Mouse (Mus musculus) frontal cortex, postnatal 25 days (tissue): ENCODE data around the gene Mrpl51.

Source experiments
- DNase-seq, 2 experiments: peaks; one replicate each; pipeline ENCODE4 v3.0.0; 2022; ENCODE audit warnings: low spot score in 2 of 2

Gene Mrpl51

GRCm38 (mm10) chr6:125232516-125232915 is 40.9 kb downstream of the Mrpl51 start:
- DNase-seq: no peak

- DNase-seq: no peak
Measured at GRCm38 (mm10) chr6:125233816-125234519, 42.4 kb downstream of the Mrpl51 start.

- no peak for DNase-seq
Measured at GRCm38 (mm10) chr6:125234520-125234828, 42.9 kb downstream of the Mrpl51 start.

- no peak for DNase-seq
Measured at GRCm38 (mm10) chr6:125236341-125236740, 44.7 kb downstream of the Mrpl51 start.

- DNase-seq: no peak
Measured at GRCm38 (mm10) chr6:125236782-125237181, 45.2 kb downstream of the Mrpl51 start, which contains the start of gene Cd27. TSS of gene Cd27 (minus strand) at chr6:125237010.

GRCm38 (mm10) chr6:125237421-125237820 is 45.8 kb downstream of the Mrpl51 start:
- DNase-seq: no peak

- no peak for DNase-seq
Measured at GRCm38 (mm10) chr6:125238396-125238795, 46.8 kb downstream of the Mrpl51 start.

- DNase-seq: no peak
Measured at GRCm38 (mm10) chr6:125239547-125239946, 47.9 kb downstream of the Mrpl51 start.

- no peak for DNase-seq
Measured at GRCm38 (mm10) chr6:125240617-125241016, 49.0 kb downstream of the Mrpl51 start.

GRCm38 (mm10) chr6:125241566-125241965 is 50.0 kb downstream of the Mrpl51 start:
- DNase-seq: no peak

GRCm38 (mm10) chr6:125244551-125244950 is 53.0 kb downstream of the Mrpl51 start:
- DNase-seq: no peak
